ENCODE assay signal across 28 mouse cellular contexts in the genomic region with DNA sequence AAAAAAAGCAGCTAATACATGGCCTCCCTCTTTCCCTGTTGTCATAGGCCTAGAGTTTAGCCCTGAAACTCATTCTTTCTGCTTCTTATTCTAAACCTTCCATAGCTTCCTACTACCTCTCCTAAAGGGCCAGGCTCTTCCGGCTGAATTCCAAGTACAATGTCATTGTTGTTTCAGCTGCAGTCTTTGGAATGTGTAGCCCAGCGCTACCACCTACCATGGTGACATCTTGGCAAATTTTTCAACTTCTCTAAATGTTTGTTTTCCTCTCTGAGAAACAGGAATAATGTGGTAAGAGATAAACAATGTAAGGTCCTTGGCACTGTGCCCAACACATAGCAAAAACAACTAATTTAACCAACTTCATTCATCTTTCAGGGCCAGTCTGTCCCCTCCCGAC. TPM values are rescaled to one million over a fixed set of nuclear protein-coding genes. Genes with fewer than 3 reads are reported as not detected.
DNase-seq lines count a peak whose midpoint lies in the region; ATAC-seq and TF ChIP-seq lines count a peak whose summit lies in the region.
"Had no signal": no experiment of that assay in that cellular context is flagged by ENCODE, and none has a peak within 500 bp of the region (broad histone marks: within the 10 kb centered on the region; RNA-seq: fewer than 3 reads in every experiment).

No protein-coding gene starts in this region.

- H3K4me1 ChIP-seq in forebrain, embryonic 14.5 days (ENCODE audit: control insufficient read depth, insufficient read depth, low read length) = peaks cover 6% of the 10 kb centered on the region; the same call in 1 of the 2 replicates
- H3K4me1 ChIP-seq in forebrain, embryonic 11.5 days (replicated peaks; ENCODE audit: control insufficient read depth, insufficient read depth, low read length) = no peaks in the 10 kb centered on the region
- no peaks in the 10 kb centered on the region for H3K4me1 ChIP-seq in lung, embryonic 14.5 days (ENCODE audit: insufficient read depth)
- H3K4me1 ChIP-seq in lung, adult 2 months (ENCODE audit: control insufficient read depth, insufficient read depth, low read length) = no peaks in the 10 kb centered on the region; the same call in 1 of the 2 replicates
- H3K4me1 ChIP-seq: forebrain, embryonic 10.5 days; hindbrain, embryonic 12.5 days had no signal

- no peaks in the 10 kb centered on the region for H3K36me3 ChIP-seq in forebrain, embryonic 14.5 days (ENCODE audit: control insufficient read depth, insufficient read depth, low read length)
- H3K36me3 ChIP-seq in forebrain, embryonic 11.5 days (ENCODE audit: control insufficient read depth, insufficient read depth, low read length) = no peaks in the 10 kb centered on the region
- H3K36me3 ChIP-seq in lung, embryonic 14.5 days (ENCODE audit: insufficient read depth) = no peaks in the 10 kb centered on the region
- H3K36me3 ChIP-seq: forebrain, embryonic 10.5 days; heart, embryonic 13.5 days; hindbrain, embryonic 12.5 days; midbrain, embryonic 15.5 days; neural tube, embryonic 15.5 days had no signal

- H3K27ac ChIP-seq in forebrain, embryonic 14.5 days (ENCODE audit: low read depth, low read length) = no peak overlapping the region
- H3K27ac ChIP-seq in forebrain, embryonic 11.5 days (ENCODE audit: low read depth, low read length) = no peak overlapping the region
- H3K27ac ChIP-seq in lung, embryonic 14.5 days (ENCODE audit: low read depth) = no peak overlapping the region
- no peak overlapping the region for H3K27ac ChIP-seq in gastrocnemius, adult 2 months
- H3K27ac ChIP-seq: forebrain, embryonic 10.5 days; hindbrain, embryonic 12.5 days; liver, embryonic 14.5 days; macrophage; midbrain, embryonic 15.5 days; neural tube, embryonic 15.5 days had no signal

- H3K4me3 ChIP-seq in forebrain, embryonic 14.5 days (ENCODE audit: low read depth, low read length) = no peak overlapping the region
- no peak overlapping the region for H3K4me3 ChIP-seq in forebrain, embryonic 11.5 days (ENCODE audit: low read depth, low read length)
- H3K4me3 ChIP-seq in lung, embryonic 14.5 days (ENCODE audit: low read depth, low read length) = no peak overlapping the region
- no peak overlapping the region for H3K4me3 ChIP-seq in lung, adult 2 months (replicated peaks; ENCODE audit: extremely low read depth, low read depth, low read length)
- no peak overlapping the region for H3K4me3 ChIP-seq in gastrocnemius, adult 2 months
- H3K4me3 ChIP-seq: forebrain, embryonic 10.5 days; heart, embryonic 13.5 days; hindbrain, embryonic 12.5 days; midbrain, embryonic 15.5 days; neural tube, embryonic 15.5 days had no signal

- peak; percentile 12 for DNase-seq in forebrain, embryonic 14.5 days (ENCODE audit: low spot score)
- DNase-seq in forebrain, embryonic 11.5 days (ENCODE audit: low spot score) = no peak
- DNase-seq in lung, embryonic 14.5 days = peak; percentile 63
- DNase-seq in lung, adult 2 months = no peak
- DNase-seq in 3T3-L1 (ENCODE audit: low read depth, low spot score) = peak; percentile 64
- DNase-seq in embryo, embryonic 11 days = peak; percentile 26
- no peak for DNase-seq in gastrocnemius, adult 2 months
- DNase-seq: adrenal gland, adult 8-10 months; B cell, adult 2 months; cerebellum, adult 8-10 months; gastrocnemius, postnatal 36 days; kidney, adult 8-10 months; kidney, postnatal 25 days; right cerebral cortex, postnatal 14 days; spleen, adult 18-20 months; thymus, postnatal 36 days had no signal

- no peak overlapping the region for H3K9ac ChIP-seq in forebrain, embryonic 14.5 days (ENCODE audit: low read length)
- no peak overlapping the region for H3K9ac ChIP-seq in forebrain, embryonic 11.5 days (ENCODE audit: low read length)
- H3K9ac ChIP-seq in lung, embryonic 14.5 days = no peak overlapping the region
- H3K9ac ChIP-seq: heart, embryonic 13.5 days; hindbrain, embryonic 12.5 days; liver, embryonic 14.5 days; midbrain, embryonic 15.5 days; neural tube, embryonic 15.5 days had no signal

- H3K9me3 ChIP-seq in forebrain, embryonic 14.5 days (replicated peaks; ENCODE audit: control insufficient read depth, low read length) = no peaks in the 10 kb centered on the region
- no peaks in the 10 kb centered on the region for H3K9me3 ChIP-seq in forebrain, embryonic 11.5 days (ENCODE audit: control insufficient read depth, low read length)
- no peaks in the 10 kb centered on the region for H3K9me3 ChIP-seq in lung, embryonic 14.5 days (ENCODE audit: low read depth, low read length)
- H3K9me3 ChIP-seq: forebrain, embryonic 10.5 days; heart, embryonic 13.5 days; hindbrain, embryonic 12.5 days; midbrain, embryonic 15.5 days; neural tube, embryonic 15.5 days had no signal

- TF ChIP-seq CTCF in lung, embryonic 14.5 days (IDR thresholded peaks at IDR 0.05; ENCODE audit: low read depth) = no peak
- no peak for TF ChIP-seq CTCF in lung, adult 2 months (IDR thresholded peaks at IDR 0.05; ENCODE audit: insufficient read depth, low read length)
- no peak for TF ChIP-seq CTCF in gastrocnemius, adult 2 months (IDR thresholded peaks at IDR 0.05)

- peaks cover 20% of the 10 kb centered on the region for H3K27me3 ChIP-seq in forebrain, embryonic 14.5 days (replicated peaks; ENCODE audit: control insufficient read depth, insufficient read depth, low read length)
- H3K27me3 ChIP-seq in forebrain, embryonic 11.5 days (ENCODE audit: control insufficient read depth, insufficient read depth, low read length) = no peaks in the 10 kb centered on the region
- no peaks in the 10 kb centered on the region; the same call in none of the 2 replicates for H3K27me3 ChIP-seq in lung, embryonic 14.5 days (ENCODE audit: insufficient read depth, low read length)
- H3K27me3 ChIP-seq: hindbrain, embryonic 12.5 days; neural tube, embryonic 15.5 days had no signal

- no peak for ATAC-seq in forebrain, embryonic 14.5 days
- ATAC-seq in forebrain, embryonic 11.5 days (replicated peaks; ENCODE audit: low FRiP score) = no peak
- ATAC-seq in lung, embryonic 14.5 days (ENCODE audit: insufficient read depth) = peak; percentile 52; the same call in 1 of the 2 replicates
- ATAC-seq: midbrain, embryonic 15.5 days; Patski had no signal

- TF ChIP-seq POLR2A in lung, adult 2 months (IDR thresholded peaks at IDR 0.05; ENCODE audit: borderline replicate concordance, extremely low read depth, low read depth, low read length) = no peak

- 60% methylated on average over 3 of the region's 3 CpGs for WGBS in forebrain, embryonic 14.5 days
- WGBS in forebrain, embryonic 11.5 days = 74% methylated on average over 3 of the region's 3 CpGs
- WGBS in lung, embryonic 14.5 days = 16% methylated on average over 3 of the region's 3 CpGs
- 11% methylated on average over 3 of the region's 3 CpGs for WGBS in lung, adult 2 months

- H3K4me2 ChIP-seq in forebrain, embryonic 14.5 days (ENCODE audit: low read length) = no peak overlapping the region
- H3K4me2 ChIP-seq in forebrain, embryonic 11.5 days (ENCODE audit: low read depth, low read length, severe bottlenecking) = no peak overlapping the region
- no peak overlapping the region for H3K4me2 ChIP-seq in lung, embryonic 14.5 days
- H3K4me2 ChIP-seq: heart, embryonic 13.5 days; hindbrain, embryonic 12.5 days; midbrain, embryonic 15.5 days; neural tube, embryonic 15.5 days had no signal

- intact Hi-C loops in gastrocnemius, adult 2 months (cut with DNase I) = loop anchor here (10.0 kb wide), 1 partner anchor 145 kb away; no protein-coding TSS in a partner anchor

RNA-seq across cellular contexts. Expression of gene Prlhr, which starts 8.4 kb away (rescaled TPM):
- polyA plus RNA-seq in forebrain, embryonic 14.5 days (2014; fragmentation: Nextera tagmentation; extraction: Ambion mirVana) = 0.10 and 0.22 TPM in 2 replicates
- not detected in 2 replicates for polyA plus RNA-seq in forebrain, embryonic 11.5 days (2014; fragmentation: Nextera tagmentation; extraction: Ambion mirVana)
- not detected in 2 replicates for polyA plus RNA-seq in lung, embryonic 14.5 days (2014; fragmentation: Nextera tagmentation; extraction: Ambion mirVana)
- not detected in 2 replicates for polyA plus RNA-seq in lung, adult 2 months (2012; rRNA removed)
- not detected for total RNA-seq in gastrocnemius, adult 2 months (2021)
- total RNA-seq: gastrocnemius, postnatal 36 days; left cerebral cortex, postnatal 25 days had no signal
- polyA plus RNA-seq: forebrain, embryonic 10.5 days; heart, embryonic 13.5 days; hindbrain, embryonic 12.5 days; intestine, embryonic 14.5 days; limb, embryonic 14.5 days; liver, embryonic 14.5 days; macrophage; Patski; stomach, embryonic 14.5 days had no signal

Comparison
In these comparisons a context has a peak if more than half of its experiments do, and no peak if none do; other contexts are left out.
1. DNase-seq: peak in forebrain, embryonic 14.5 days (single experiment), lung, embryonic 14.5 days (single experiment), 3T3-L1 (single experiment) and embryo, embryonic 11 days (single experiment); none in forebrain, embryonic 11.5 days (single experiment), lung, adult 2 months (single experiment) and gastrocnemius, adult 2 months (single experiment).